Mouse (Mus musculus) heart, embryonic 16.5 days (tissue): Measurements from ENCODE around the gene Asb1. TPM values are rescaled to one million over a fixed set of nuclear protein-coding genes. Genes with fewer than 3 reads are reported as not detected.

Experiments used
- ATAC-seq: fragments of 200-750 bp; cut with Nextera tagmentation; replicated peaks from 2 replicates; pipeline ENCODE4 v1.8.0; 2017; ENCODE audit warnings: moderate number of reproducible peaks; ENCODE audit not compliant: insufficient read depth, low FRiP score; ENCODE audit errors: extremely low read depth
- H3K27ac ChIP-seq: fragments of 300-500 bp; sonication (generic); 2 replicates; pipeline ENCODE4 v1.5.1; 2014; ENCODE audit warnings: mild to moderate bottlenecking, low read length, control low read depth, moderate library complexity
- H3K27me3 ChIP-seq: fragments of 300-500 bp; sonication (generic); 2 replicates; pipeline ENCODE4 v1.6.1; 2014; ENCODE audit warnings: low read length, mixed read lengths; ENCODE audit not compliant: control insufficient read depth, insufficient read depth
- H3K36me3 ChIP-seq: fragments of 300-500 bp; sonication (generic); 2 replicates; pipeline ENCODE4 v1.6.1; 2014; ENCODE audit not compliant: control insufficient read depth, insufficient read depth
- H3K4me1 ChIP-seq: fragments of 300-500 bp; sonication (generic); 2 replicates; pipeline ENCODE4 v1.6.1; 2014; ENCODE audit warnings: low read length, mixed read lengths; ENCODE audit not compliant: control insufficient read depth, insufficient read depth
- H3K4me2 ChIP-seq: fragments of 300-500 bp; sonication (generic); 2 replicates; pipeline ENCODE4 v1.6.1; 2014; ENCODE audit warnings: low read depth, mild to moderate bottlenecking, control low read depth, low read length
- H3K4me3 ChIP-seq: fragments of 300-500 bp; sonication (generic); 2 replicates; pipeline ENCODE4 v1.5.1; 2014; ENCODE audit warnings: mild to moderate bottlenecking, control low read depth, low read length
- H3K9ac ChIP-seq: fragments of 300-500 bp; sonication (generic); 2 replicates; pipeline ENCODE4 v1.6.1; 2014; ENCODE audit warnings: low read length, control low read depth
- H3K9me3 ChIP-seq: fragments of 300-500 bp; sonication (generic); replicated peaks from 2 replicates; pipeline ENCODE4 v1.6.1; 2016; ENCODE audit warnings: low read length; ENCODE audit not compliant: control insufficient read depth
- WGBS: fragments of 180-500 bp; shearing (Covaris S2); extraction: QIAGEN DNeasy Blood & Tissue Kit; methylation state at CpG from one replicate; pipeline ENCODE4 v1.1.7; 2014; 5-methylcytosine and 5-hydroxymethylcytosine counted together
- polyA plus RNA-seq: library from polyadenylated mRNA; unstranded; fragments of >200 nt; fragmentation: Nextera tagmentation; extraction: Ambion mirVana; gene quantifications from 2 replicates; pipeline ENCODE4 v1.2.1, GENCODE M21; 2015

The Asb1 gene
- polyA plus RNA-seq: 5.5 and 5.6 TPM in 2 replicates

GRCm38 (mm10) chr1:91540271-91540826, at the start of gene Asb1:
Gene Asb1 (plus strand): TSS chr1:91540544.
- H3K9ac ChIP-seq: peak within 1 kb of the TSS; percentile 85
- ATAC-seq: peak; percentile 95
- peak within 1 kb of the TSS; percentile 65 for H3K27ac ChIP-seq
- H3K9me3 ChIP-seq: no peaks in the 10 kb centered on the region
- H3K4me3 ChIP-seq: peak within 1 kb of the TSS; percentile 84
- under 1% methylated on average over 41 of the region's 41 CpGs for WGBS
- H3K4me2 ChIP-seq: peak within 1 kb of the TSS; percentile 97
- peaks cover 6% of the 10 kb centered on the region for H3K36me3 ChIP-seq
- H3K27me3 ChIP-seq: peaks cover 3% of the 10 kb centered on the region
- peaks cover 16% of the 10 kb centered on the region for H3K4me1 ChIP-seq

GRCm38 (mm10) chr1:91492740-91493139, 47.6 kb upstream of the Asb1 start:
- ATAC-seq: no peak
- no peak overlapping the region for H3K27ac ChIP-seq
- H3K27me3 ChIP-seq: no peaks in the 10 kb centered on the region
- no peak overlapping the region for H3K4me2 ChIP-seq
- WGBS: 52% methylated on average over 2 of the region's 2 CpGs
- no peak overlapping the region for H3K9ac ChIP-seq
- peaks cover 8% of the 10 kb centered on the region for H3K4me1 ChIP-seq
- no peaks in the 10 kb centered on the region for H3K9me3 ChIP-seq
- no peak overlapping the region for H3K4me3 ChIP-seq
- no peaks in the 10 kb centered on the region for H3K36me3 ChIP-seq

GRCm38 (mm10) chr1:91493938-91494337, 46.4 kb upstream of the Asb1 start:
- no peaks in the 10 kb centered on the region for H3K9me3 ChIP-seq
- peak overlapping the region; percentile 59 for H3K4me2 ChIP-seq
- H3K27me3 ChIP-seq: no peaks in the 10 kb centered on the region
- no peak for ATAC-seq
- peaks cover 8% of the 10 kb centered on the region for H3K4me1 ChIP-seq
- peak overlapping the region; percentile 82 for H3K4me3 ChIP-seq
- H3K36me3 ChIP-seq: no peaks in the 10 kb centered on the region
- H3K9ac ChIP-seq: peak overlapping the region; percentile 39; the same call in 1 of the 2 replicates
- H3K27ac ChIP-seq: no peak overlapping the region
- 44% methylated on average over 3 of the region's 3 CpGs for WGBS

GRCm38 (mm10) chr1:91494457-91495140, 45.7 kb upstream of the Asb1 start, which contains the start of gene Traf3ip1:
Gene Traf3ip1 (plus strand): TSS chr1:91494647.
- Histone ChIP-seq H3K27me3 (no peaks in the 10 kb centered on the region), H3K4me3 (peak within 1 kb of the TSS; percentile 82), H3K9me3 (no peaks in the 10 kb centered on the region), H3K27ac (no peak within 1 kb of the TSS), H3K4me1 (peaks cover 8% of the 10 kb centered on the region), H3K4me2 (peak within 1 kb of the TSS; percentile 96), H3K9ac (peak within 1 kb of the TSS; percentile 89), H3K36me3 (no peaks in the 10 kb centered on the region)
- under 1% methylated on average over 79 of the region's 79 CpGs for WGBS
- peak; percentile 98 for ATAC-seq

GRCm38 (mm10) chr1:91495321-91495720, 45.0 kb upstream of the Asb1 start:
- ATAC-seq: no peak
- Histone ChIP-seq H3K4me3 (peak overlapping the region; percentile 82), H3K27ac (no peak overlapping the region), H3K4me1 (peaks cover 8% of the 10 kb centered on the region), H3K36me3 (no peaks in the 10 kb centered on the region), H3K27me3 (no peaks in the 10 kb centered on the region), H3K9me3 (no peaks in the 10 kb centered on the region), H3K9ac (peak overlapping the region; percentile 89), H3K4me2 (peak overlapping the region; percentile 96)
- WGBS: 48% methylated on average over 5 of the region's 5 CpGs

GRCm38 (mm10) chr1:91498579-91498978, 41.8 kb upstream of the Asb1 start:
- no peak overlapping the region for H3K4me3 ChIP-seq
- ATAC-seq: no peak
- no peak overlapping the region for H3K27ac ChIP-seq
- H3K4me2 ChIP-seq: no peak overlapping the region
- H3K4me1 ChIP-seq: peaks cover 8% of the 10 kb centered on the region
- H3K36me3 ChIP-seq: peaks cover 9% of the 10 kb centered on the region
- no peaks in the 10 kb centered on the region for H3K9me3 ChIP-seq
- H3K9ac ChIP-seq: no peak overlapping the region
- H3K27me3 ChIP-seq: no peaks in the 10 kb centered on the region
- 96% methylated on average over 6 of the region's 6 CpGs for WGBS

- Histone ChIP-seq H3K9ac (no peak overlapping the region), H3K4me1 (no peaks in the 10 kb centered on the region), H3K4me3 (no peak overlapping the region), H3K36me3 (peaks cover 14% of the 10 kb centered on the region), H3K27me3 (no peaks in the 10 kb centered on the region), H3K9me3 (no peaks in the 10 kb centered on the region), H3K4me2 (no peak overlapping the region), H3K27ac (no peak overlapping the region)
- 44% methylated on average over 3 of the region's 3 CpGs for WGBS
- ATAC-seq: no peak
Observed at GRCm38 (mm10) chr1:91504615-91505014, 35.7 kb upstream of the Asb1 start.

- no peaks in the 10 kb centered on the region for H3K36me3 ChIP-seq
- no peak overlapping the region for H3K4me3 ChIP-seq
- H3K27me3 ChIP-seq: no peaks in the 10 kb centered on the region
- WGBS: 78% methylated on average over 11 of the region's 11 CpGs
- H3K4me1 ChIP-seq: no peaks in the 10 kb centered on the region
- no peak overlapping the region for H3K9ac ChIP-seq
- ATAC-seq: no peak
- H3K27ac ChIP-seq: no peak overlapping the region
- H3K9me3 ChIP-seq: no peaks in the 10 kb centered on the region
- H3K4me2 ChIP-seq: no peak overlapping the region
Observed at GRCm38 (mm10) chr1:91514916-91515315, 25.4 kb upstream of the Asb1 start.

GRCm38 (mm10) chr1:91515642-91516041, 24.7 kb upstream of the Asb1 start:
- 79% methylated on average over 6 of the region's 6 CpGs for WGBS
- H3K4me2 ChIP-seq: no peak overlapping the region
- H3K4me3 ChIP-seq: no peak overlapping the region
- no peak overlapping the region for H3K9ac ChIP-seq
- H3K9me3 ChIP-seq: no peaks in the 10 kb centered on the region
- H3K27ac ChIP-seq: no peak overlapping the region
- H3K36me3 ChIP-seq: no peaks in the 10 kb centered on the region
- no peak for ATAC-seq
- no peaks in the 10 kb centered on the region for H3K27me3 ChIP-seq
- no peaks in the 10 kb centered on the region for H3K4me1 ChIP-seq
